Mouse (Mus musculus) stomach, postnatal 0 days (tissue): ENCODE results near the gene Tmem59l.

Experiments used
- CTCF ChIP-seq: IDR thresholded peaks from 2 replicates; pipeline ENCODE4 v1.5.1; 2016; ENCODE audit warnings: antibody characterized with exemption, low read depth, mild to moderate bottlenecking, moderate library complexity
- EP300 ChIP-seq: optimal IDR thresholded peaks from 2 replicates; pipeline ENCODE3; 2016; ENCODE audit warnings: antibody characterized with exemption

- TF ChIP-seq EP300 (no peak), CTCF (no peak)
These were observed 23.2 kb upstream of the Tmem59l start, which contains the start of gene Uba52 for GRCm38 (mm10) chr8:70510228-70510915.
